Mouse (Mus musculus) heart, postnatal 14 days (tissue): ENCODE data around the gene Tpbgl. TPM values are rescaled to one million over a fixed set of nuclear protein-coding genes. Genes with fewer than 3 reads are reported as not detected.
A peak's percentile ranks its signal among the peaks of the same experiment; 100 is the strongest.

Source experiments
- DNase-seq, 2 experiments: peaks; one replicate each; pipeline ENCODE4 v3.0.0; 2021 to 2022
- intact Hi-C: fragments of 180-260 bp; cut with DNase I; formaldehyde crosslinking; loops from one replicate; pipeline ENCODE4 v1.15.1; 2025
- total RNA-seq, 2 experiments: library from RNA; stranded (reverse); gene quantifications; 2 replicates each; pipeline ENCODE4 v1.2.3; 2021

Tpbgl gene
- total RNA-seq, 2 experiments from 2014 or later, result 2.6 to 3.3 TPM

GRCm38 (mm10) chr7:99648623-99649022 is 21.7 kb upstream of the Tpbgl start:
- peak; percentile 75 to 85 for DNase-seq
- intact Hi-C loops, result no loop called here

DNA sequence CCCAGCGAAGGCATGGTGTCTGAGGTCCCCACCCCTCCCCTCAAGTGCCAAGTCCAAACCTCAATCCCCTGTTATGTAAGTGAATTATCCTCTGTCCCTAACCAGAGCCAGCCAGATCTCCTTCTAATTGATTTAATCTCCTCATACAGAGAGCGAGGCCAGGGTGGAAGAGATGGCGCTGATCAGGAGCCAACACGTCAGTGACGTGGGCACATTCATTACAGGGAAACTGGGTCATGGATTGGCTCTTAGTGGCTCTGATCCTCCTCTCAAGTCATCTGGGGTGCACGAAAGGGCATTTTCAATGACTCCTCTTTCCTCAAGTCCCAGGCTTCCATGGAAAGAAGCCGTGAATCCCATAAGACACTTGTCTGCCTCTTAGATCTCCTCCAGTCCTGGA is 17.8 kb upstream of the Tpbgl start:
- intact Hi-C loops, result no loop called here
- no peak for DNase-seq

DNA sequence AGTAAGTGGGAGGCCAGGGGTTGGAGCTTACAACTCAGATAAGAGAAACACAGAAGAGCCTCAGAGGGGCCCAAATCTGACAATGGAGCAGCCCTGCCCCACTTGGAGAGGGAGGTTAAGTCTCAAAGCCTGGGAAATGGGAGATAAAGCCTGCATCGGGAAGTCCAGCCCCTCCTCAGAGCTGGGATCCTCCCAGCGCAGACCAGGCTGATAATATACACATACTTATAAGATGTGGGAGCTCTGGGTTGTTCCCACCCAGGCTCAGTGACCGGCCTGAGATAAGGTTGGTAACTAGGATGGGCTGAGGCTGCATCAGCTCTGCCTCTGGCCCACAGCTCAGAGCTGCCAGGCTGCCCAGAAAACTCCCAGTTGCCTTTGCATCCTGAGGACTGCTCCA is 15.2 kb upstream of the Tpbgl start:
- intact Hi-C loops, result no loop called here
- no peak for DNase-seq

DNA sequence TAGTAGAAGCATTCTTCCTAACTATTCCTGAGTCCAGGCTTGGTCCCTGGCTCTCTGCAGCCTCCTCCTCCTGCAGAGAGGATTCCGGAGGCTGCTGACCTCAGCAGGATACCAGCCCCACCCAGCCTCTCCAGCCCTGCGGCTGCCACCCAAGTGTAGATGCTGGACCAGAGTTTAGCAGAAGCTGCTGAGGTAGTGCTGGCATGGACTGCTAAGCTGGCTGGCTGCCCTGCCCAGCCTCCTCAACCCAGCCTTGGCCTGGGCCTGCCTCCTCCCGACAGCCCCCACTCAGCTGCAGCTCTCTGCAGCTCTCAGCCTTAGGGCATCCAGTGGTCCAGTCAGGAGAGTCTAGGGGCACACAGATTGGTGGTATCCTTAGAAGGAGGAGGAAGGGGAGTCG is 14.3 kb upstream of the Tpbgl start:
- intact Hi-C loops, result no loop called here
- DNase-seq, result peak in 1 of 2 experiments; percentile 36

DNA sequence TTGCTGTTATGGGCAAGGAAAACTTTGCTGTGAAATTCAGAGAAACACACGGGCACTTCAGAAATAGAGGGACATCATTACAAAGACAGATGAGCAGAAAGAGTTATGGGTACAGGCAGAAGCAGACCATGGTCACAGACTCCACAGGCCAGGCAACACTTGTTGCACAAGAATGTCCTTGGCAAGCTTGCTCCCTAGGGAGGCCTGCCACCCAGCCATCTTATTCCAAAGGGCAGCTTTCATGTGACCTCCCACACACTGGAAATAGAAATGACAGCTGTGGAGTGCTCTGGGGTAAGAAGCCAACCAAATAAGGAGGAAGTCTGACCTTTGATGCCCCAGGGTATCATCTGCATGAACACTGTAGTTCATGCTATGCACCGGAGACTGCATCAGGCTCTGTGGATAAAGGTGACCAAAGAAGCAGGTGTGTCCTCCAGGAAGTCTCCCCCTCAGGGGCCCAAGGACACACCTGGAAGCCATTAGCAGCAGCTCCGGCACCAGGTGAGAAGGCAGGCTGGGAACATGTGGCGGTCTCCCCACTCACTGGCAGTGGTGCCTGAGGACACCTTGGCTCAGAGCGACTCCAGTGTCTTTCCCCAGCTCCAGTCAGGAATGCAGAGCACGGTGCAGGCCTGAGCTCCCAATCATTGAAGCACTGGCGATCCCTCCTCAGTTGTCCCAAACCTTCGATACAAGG is 7.2 kb upstream of the Tpbgl start:
- no peak for DNase-seq
- intact Hi-C loops, result no loop called here

GRCm38 (mm10) chr7:99632286-99632685 is 5.4 kb upstream of the Tpbgl start:
- no peak for DNase-seq
- intact Hi-C loops, result no loop called here

DNA sequence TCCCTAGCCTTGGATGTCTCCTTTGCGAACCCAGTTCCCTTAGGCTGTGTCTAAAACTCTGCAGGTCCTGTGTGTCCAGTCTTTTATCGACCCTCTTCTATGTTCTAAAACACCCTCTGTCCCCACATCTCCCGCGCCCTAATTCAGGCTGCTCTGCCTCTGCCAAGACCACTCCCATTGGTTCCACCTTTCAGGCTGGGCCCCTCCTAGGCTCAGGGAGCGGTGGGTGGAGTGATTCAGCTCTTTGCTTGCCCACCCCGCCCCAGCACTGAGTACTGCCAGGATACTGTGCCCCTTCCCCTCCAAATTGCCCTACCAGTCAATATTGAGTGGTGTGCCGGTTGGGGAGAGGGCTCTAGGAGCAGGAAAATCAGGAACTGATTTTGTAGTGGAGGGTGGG is 463 bp upstream of the Tpbgl start:
- no peak for DNase-seq
- intact Hi-C loops, result loop anchor here (2.0 kb wide), 1 partner anchor 83 kb away; the partner anchor contains the start of gene Slco2b1

DNA sequence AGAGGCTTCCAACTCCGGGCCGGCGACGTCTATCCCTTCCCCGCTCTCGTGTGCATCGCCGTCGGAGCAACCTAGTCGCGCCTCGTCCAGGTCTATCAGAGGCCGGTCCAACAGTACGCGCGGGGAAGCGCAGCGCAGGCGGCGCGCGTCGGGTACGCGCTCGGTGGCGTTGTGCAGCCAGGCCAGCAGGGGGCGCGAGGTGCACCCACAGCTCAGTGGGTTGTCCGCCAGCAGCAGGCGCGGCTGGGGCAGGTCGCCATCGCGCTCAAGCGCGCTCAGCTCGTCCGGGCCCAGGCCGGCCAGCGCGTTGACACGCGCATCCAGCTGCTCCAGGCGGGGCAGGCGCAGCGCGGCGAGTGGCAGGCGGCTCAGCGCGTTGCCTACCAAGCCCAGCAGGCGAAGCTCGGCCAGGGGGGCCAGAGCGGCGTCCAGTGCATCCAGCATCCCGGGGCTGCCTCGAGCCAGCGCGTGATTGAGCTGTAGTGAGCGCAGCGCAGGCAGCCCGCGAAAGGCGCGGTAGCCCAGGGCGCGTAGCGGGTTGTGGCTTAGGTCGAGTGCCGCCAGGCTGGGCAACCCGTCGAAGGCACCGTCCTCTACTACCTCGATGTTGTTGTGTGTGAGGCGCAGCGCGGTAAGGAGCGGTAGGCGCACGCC is 1.1 kb downstream of the Tpbgl start:
- intact Hi-C loops, result loop anchor here (2.0 kb wide), 1 partner anchor 85 kb away; the partner anchor contains the start of gene Slco2b1
- DNase-seq, result peak; percentile 96

DNA sequence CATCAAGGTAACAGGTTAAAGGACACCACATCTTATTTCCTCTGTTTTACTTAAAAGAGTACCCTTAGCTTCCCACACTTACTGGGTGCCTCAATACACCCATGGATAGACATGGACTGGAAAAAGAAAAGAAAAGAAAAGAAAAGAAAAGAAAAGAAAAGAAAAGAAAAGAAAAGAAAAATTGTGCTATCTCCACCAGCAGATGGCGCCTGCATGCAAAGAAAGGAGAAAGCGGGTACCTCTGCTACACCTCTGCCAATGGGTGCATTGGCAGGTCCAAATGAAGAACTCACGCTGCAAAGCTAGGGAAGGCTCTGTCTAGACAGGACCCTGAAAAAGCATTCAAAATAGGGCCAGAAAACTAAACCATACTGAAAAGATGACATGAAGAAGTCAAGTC is 8.0 kb downstream of the Tpbgl start:
- intact Hi-C loops, result loop anchor here (2.0 kb wide), 2 partner anchors 180 to 258 kb away; no protein-coding TSS in a partner anchor
- peak; percentile 41 to 44 for DNase-seq

- intact Hi-C loops, result loop anchor here (2.0 kb wide), 2 partner anchors 181 to 259 kb away; no protein-coding TSS in a partner anchor
- DNase-seq, result no peak
These were observed 8.6 kb downstream of the Tpbgl start for GRCm38 (mm10) chr7:99618264-99618663.

- no peak for DNase-seq
- intact Hi-C loops, result no loop called here
These were observed 19.3 kb downstream of the Tpbgl start for GRCm38 (mm10) chr7:99607632-99608031.

- DNase-seq, result no peak
- intact Hi-C loops, result no loop called here
These were observed 20.1 kb downstream of the Tpbgl start for GRCm38 (mm10) chr7:99606766-99607165.

- intact Hi-C loops, result no loop called here
- DNase-seq, result no peak
These were observed 20.6 kb downstream of the Tpbgl start for GRCm38 (mm10) chr7:99606303-99606702.

DNA sequence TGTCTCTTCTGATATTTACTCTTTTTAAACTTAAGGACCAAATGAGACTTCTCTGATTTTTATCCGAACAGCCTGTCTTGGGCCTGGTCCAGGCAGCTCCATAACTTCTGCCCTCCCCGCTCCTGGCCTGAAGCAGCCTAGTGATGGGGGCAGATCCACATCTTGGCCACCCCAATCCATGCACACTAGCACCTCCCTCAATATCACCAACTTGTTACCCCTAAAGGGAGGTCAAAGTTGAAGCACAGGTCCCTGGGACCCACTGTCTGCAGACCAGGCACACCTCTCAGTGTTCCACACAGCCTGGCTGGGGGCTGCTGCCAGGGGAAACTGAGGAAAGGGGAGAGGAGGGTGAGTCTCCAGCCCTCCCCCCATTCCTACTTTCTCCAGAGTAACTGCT is 21.8 kb downstream of the Tpbgl start:
- intact Hi-C loops, result no loop called here
- no peak for DNase-seq

GRCm38 (mm10) chr7:99603875-99604662 is 22.8 kb downstream of the Tpbgl start:
- intact Hi-C loops, result no loop called here
- DNase-seq, result no peak

DNA sequence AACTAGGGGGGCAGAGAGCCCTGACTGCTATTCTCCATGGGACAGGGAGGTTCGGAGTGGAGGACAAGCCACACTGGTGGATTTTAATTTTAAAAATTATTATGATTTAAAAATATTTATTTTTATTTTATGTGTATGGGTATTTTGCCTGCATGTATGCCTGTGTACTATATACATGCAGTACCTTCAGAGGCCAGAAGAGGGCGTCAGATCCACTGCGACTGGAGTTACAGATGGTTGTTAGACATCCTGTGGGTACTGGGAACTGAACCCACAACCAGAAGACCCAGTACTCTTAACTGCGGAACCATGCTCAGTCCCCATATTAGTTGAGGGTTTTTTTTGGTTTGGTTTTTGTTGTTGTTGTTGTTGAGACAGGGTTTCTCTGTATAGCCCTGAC is 28.2 kb downstream of the Tpbgl start:
- intact Hi-C loops, result no loop called here
- DNase-seq, result no peak

GRCm38 (mm10) chr7:99593868-99594803 is 32.8 kb downstream of the Tpbgl start:
- DNase-seq, result no peak
- intact Hi-C loops, result no loop called here

DNA sequence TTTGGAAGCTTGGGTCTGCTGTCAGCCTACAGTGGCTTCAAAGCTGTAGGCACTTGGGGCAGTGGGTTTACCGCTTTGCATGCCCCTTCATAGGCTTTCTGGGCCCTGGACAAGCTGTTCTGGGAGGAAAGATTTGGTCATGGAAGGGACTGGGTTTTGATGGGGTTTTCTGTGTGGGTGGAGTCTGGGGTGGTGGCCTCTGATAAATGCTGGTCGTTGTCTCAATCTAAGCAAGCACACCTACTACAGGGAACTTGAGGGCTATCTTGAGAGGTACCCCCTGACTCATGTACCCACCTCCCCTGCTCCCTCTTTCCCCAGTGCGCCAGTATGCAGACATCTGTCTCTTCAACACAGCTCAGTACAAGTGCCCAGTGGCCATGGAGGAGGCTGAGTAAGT is 34.2 kb downstream of the Tpbgl start:
- intact Hi-C loops, result no loop called here
- DNase-seq, result no peak

- no peak for DNase-seq
These were observed 36.3 kb downstream of the Tpbgl start for GRCm38 (mm10) chr7:99590646-99591045.

DNA sequence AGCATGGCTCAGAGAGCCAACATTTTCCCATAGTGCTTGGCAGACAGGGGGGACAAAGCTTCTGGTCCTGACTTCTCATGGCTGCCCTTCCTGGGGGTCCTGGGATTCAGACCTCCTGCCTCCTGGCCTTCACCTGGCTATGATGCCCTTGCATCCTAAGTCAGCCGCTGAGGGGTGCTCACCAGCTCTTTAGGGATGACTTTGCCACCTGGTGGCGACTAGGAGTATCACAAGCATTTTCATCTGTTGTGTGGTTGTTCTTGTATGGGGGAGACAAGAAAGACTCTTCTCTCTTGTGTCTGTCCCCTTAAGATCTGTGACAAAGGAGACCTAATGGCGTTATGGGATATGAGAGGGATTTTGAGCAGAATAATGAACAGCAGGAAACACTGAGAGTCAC is 36.8 kb downstream of the Tpbgl start:
- DNase-seq, result peak; percentile 70 to 78

More at GRCm38 (mm10) chr7:99590646-99591045, 36.3 kb downstream of the Tpbgl start:
- intact Hi-C loops, result loop anchor here (1.0 to 2.0 kb wide), 2 partner anchors 34 to 90 kb away; no protein-coding TSS in a partner anchor

More for the DNA sequence above, 36.8 kb downstream of the Tpbgl start:
- intact Hi-C loops, result loop anchor here (1.0 to 2.0 kb wide), 2 partner anchors 33 to 90 kb away; no protein-coding TSS in a partner anchor
